Mouse (Mus musculus) E14TG2a.4 (cell line): ENCODE data around the gene Gm30737.
"Not testable (repeated sequence)": the region's sequence is repeated elsewhere in the genome, so short reads cannot be mapped to it uniquely, and the experiment has no call there.

Experiments
- H3K27me3 ChIP-seq: 2 replicates; pipeline ENCODE4 v1.6.1; 2014; ENCODE audit warnings: low read length, control low read depth; ENCODE audit not compliant: insufficient read depth
- H3K36me3 ChIP-seq: 2 replicates; pipeline ENCODE4 v1.6.1; 2014; ENCODE audit warnings: low read length, control low read depth; ENCODE audit not compliant: insufficient read depth
- H3K4me1 ChIP-seq: replicated peaks from 2 replicates; pipeline ENCODE4 v1.6.1; 2014; ENCODE audit warnings: low read depth, low read length, control low read depth
- H3K4me3 ChIP-seq: replicated peaks from 2 replicates; pipeline ENCODE4 v1.5.1; 2014; ENCODE audit warnings: mild to moderate bottlenecking, low read length
- H3K9me3 ChIP-seq: 2 replicates; pipeline ENCODE4 v1.6.1; 2014; ENCODE audit warnings: low read length, control low read depth

The Gm30737 gene

DNA sequence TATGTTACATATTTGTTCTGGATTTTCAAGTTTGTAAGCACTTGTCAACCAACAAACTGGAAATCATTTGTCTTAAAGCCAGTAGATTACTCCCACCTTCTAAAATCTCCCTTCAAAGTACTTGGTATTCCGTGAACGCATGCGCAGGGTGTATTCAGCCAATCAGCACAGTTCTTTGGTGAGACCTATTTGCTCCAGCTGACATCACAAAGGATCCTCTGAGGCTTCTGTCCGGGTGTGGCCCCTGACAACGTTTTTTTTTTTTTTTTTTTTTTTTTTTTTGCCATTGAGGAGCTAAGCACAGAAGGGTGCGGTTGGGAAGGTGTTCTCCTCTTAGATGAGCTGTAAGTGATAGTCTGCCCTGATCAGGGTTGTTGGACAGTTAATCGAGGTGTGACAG lies at the start of gene Gm30737:
Gm30737 (plus strand) TSS at position 301 of the 400 bp plus-strand sequence.
- H3K4me1 ChIP-seq, H3K27me3 ChIP-seq, H3K36me3 ChIP-seq: not testable (repeated sequence)

More for the DNA sequence above, at the start of gene Gm30737:
- H3K4me3 ChIP-seq, H3K9me3 ChIP-seq: not testable (repeated sequence)
